In the genomic region with DNA sequence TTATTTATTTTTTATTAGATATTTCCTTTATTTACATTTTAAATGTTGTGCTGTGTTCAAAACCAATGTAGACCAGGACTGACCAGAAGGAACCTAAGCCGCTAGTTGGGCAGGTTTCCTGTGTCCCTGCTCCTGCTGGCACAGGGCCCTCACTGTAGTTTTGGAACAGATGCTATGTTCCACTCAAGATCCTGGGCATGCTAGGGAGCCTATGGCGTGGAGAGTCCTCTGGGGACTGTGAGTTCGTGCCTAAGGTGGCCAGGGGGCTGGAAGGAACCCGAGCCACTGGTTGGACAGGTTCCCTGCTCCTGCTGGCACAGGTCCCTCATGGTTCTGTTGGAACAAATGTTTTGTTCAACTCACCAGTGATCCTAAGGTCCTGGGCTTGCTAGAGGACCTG, we compare ENCODE assay signal across 22 mouse cellular contexts. TPM values are rescaled to one million over a fixed set of nuclear protein-coding genes. Genes with fewer than 3 reads are reported as not detected.
DNase-seq lines count a peak whose midpoint lies in the region; ATAC-seq and TF ChIP-seq lines count a peak whose summit lies in the region.
"Had no signal": no experiment of that assay in that cellular context is flagged by ENCODE, and none has a peak within 500 bp of the region (broad histone marks: within the 10 kb centered on the region; RNA-seq: fewer than 3 reads in every experiment).

No protein-coding gene starts in this region.

- no peaks in the 10 kb centered on the region for H3K9me3 ChIP-seq in kidney, embryonic 16.5 days (ENCODE audit: low read length)
- H3K9me3 ChIP-seq: forebrain, embryonic 10.5 days; heart, embryonic 12.5 days; hindbrain, embryonic 13.5 days; limb, embryonic 13.5 days; liver, embryonic 13.5 days; midbrain, embryonic 12.5 days had no signal

- TF ChIP-seq POLR2A in cerebellum, adult 2 months (IDR thresholded peaks at IDR 0.05; ENCODE audit: borderline replicate concordance, insufficient read depth, low read length) = no peak

- TF ChIP-seq CTCF in cerebellum, adult 2 months (IDR thresholded peaks at IDR 0.05; ENCODE audit: borderline replicate concordance, insufficient read depth, low read depth, low read length) = no peak

- H3K27me3 ChIP-seq in kidney, embryonic 16.5 days (ENCODE audit: insufficient read depth, low read length) = no peaks in the 10 kb centered on the region
- no peaks in the 10 kb centered on the region for H3K27me3 ChIP-seq in cerebellum, adult 2 months (ENCODE audit: control insufficient read depth, insufficient read depth, low read length)
- H3K27me3 ChIP-seq: heart, embryonic 12.5 days; hindbrain, embryonic 13.5 days; limb, embryonic 13.5 days; liver, embryonic 13.5 days; midbrain, embryonic 12.5 days had no signal

- H3K4me3 ChIP-seq in kidney, embryonic 16.5 days (ENCODE audit: low read length) = no peak overlapping the region
- no peak overlapping the region for H3K4me3 ChIP-seq in cerebellum, adult 2 months (replicated peaks; ENCODE audit: insufficient read depth, low read depth, low read length)
- H3K4me3 ChIP-seq: forebrain, embryonic 10.5 days; heart, embryonic 12.5 days; hindbrain, embryonic 13.5 days; limb, embryonic 13.5 days; liver, embryonic 13.5 days; midbrain, embryonic 12.5 days had no signal

- no peak overlapping the region for H3K9ac ChIP-seq in kidney, embryonic 16.5 days (replicated peaks; ENCODE audit: low read length)
- H3K9ac ChIP-seq: heart, embryonic 12.5 days; hindbrain, embryonic 13.5 days; limb, embryonic 13.5 days; liver, embryonic 13.5 days; lung, embryonic 14.5 days; midbrain, embryonic 12.5 days had no signal

- no peak for ATAC-seq in kidney, embryonic 16.5 days (ENCODE audit: low FRiP score, low TSS enrichment)
- ATAC-seq: inflammation-experienced regulatory T-cells, adult 6 months had no signal

- WGBS in kidney, embryonic 16.5 days = 66% methylated on average over 4 of the region's 4 CpGs
- 11% methylated on average over 4 of the region's 4 CpGs for WGBS in cerebellum, adult 2 months

- peak; percentile 34 for DNase-seq in adrenal gland, adult 2 months
- no peak for DNase-seq in adrenal gland, adult 18-20 months (ENCODE audit: low spot score in 2 of 2)
- DNase-seq in kidney, postnatal 14 days = peak; percentile 5
- DNase-seq in cerebellum, adult 2 months = peak; percentile 89 to 92
- DNase-seq in cerebellum, postnatal 36 days = peak; percentile 83 to 89
- no peak for DNase-seq in right cerebral cortex, adult 18-20 months
- DNase-seq in urinary bladder, postnatal 10 days (ENCODE audit: low spot score) = no peak
- DNase-seq: heart, postnatal 14 days; kidney, adult 2 months; kidney, postnatal 4 days; layer of hippocampus, adult 9-11 months; liver, embryonic 13.5 days; lung, embryonic 14.5 days; lung, postnatal 4 days; thymus, postnatal 14 days had no signal

- H3K27ac ChIP-seq in kidney, embryonic 16.5 days (ENCODE audit: low read length) = no peak overlapping the region
- H3K27ac ChIP-seq in cerebellum, adult 2 months (ENCODE audit: insufficient read depth, low read length) = peak overlapping the region; percentile 3; the same call in 1 of the 2 replicates
- H3K27ac ChIP-seq: forebrain, embryonic 10.5 days; hindbrain, embryonic 13.5 days; limb, embryonic 13.5 days; liver, embryonic 13.5 days; midbrain, embryonic 12.5 days had no signal

- H3K4me1 ChIP-seq in kidney, embryonic 16.5 days (ENCODE audit: insufficient read depth, low read length) = no peaks in the 10 kb centered on the region
- H3K4me1 ChIP-seq in cerebellum, adult 2 months (ENCODE audit: control insufficient read depth, insufficient read depth, low read length) = peaks cover 4% of the 10 kb centered on the region
- H3K4me1 ChIP-seq: forebrain, embryonic 10.5 days; heart, embryonic 12.5 days; hindbrain, embryonic 13.5 days; limb, embryonic 13.5 days; midbrain, embryonic 12.5 days had no signal

- no peaks in the 10 kb centered on the region for H3K36me3 ChIP-seq in kidney, embryonic 16.5 days (ENCODE audit: insufficient read depth, low read length)
- H3K36me3 ChIP-seq: forebrain, embryonic 10.5 days; heart, embryonic 12.5 days; hindbrain, embryonic 13.5 days; limb, embryonic 13.5 days; liver, embryonic 13.5 days; midbrain, embryonic 12.5 days had no signal

- no peak overlapping the region for H3K4me2 ChIP-seq in kidney, embryonic 16.5 days (replicated peaks; ENCODE audit: low read depth, low read length)
- H3K4me2 ChIP-seq: heart, embryonic 12.5 days; hindbrain, embryonic 13.5 days; limb, embryonic 13.5 days; liver, embryonic 13.5 days; lung, embryonic 14.5 days; midbrain, embryonic 12.5 days had no signal

RNA-seq across cellular contexts. Expression of a gene that starts 35.8 kb away (rescaled TPM):
- 1 to 10 TPM; 1.1 to 1.7 TPM for total RNA-seq in adrenal gland, adult 2 months (2021)
- 0.29 and 0.35 TPM in 2 replicates for polyA plus RNA-seq in adrenal gland, adult 2 months (2012; rRNA removed)
- 1 to 10 TPM; 1.2 to 2.4 TPM for total RNA-seq in adrenal gland, adult 18-20 months (2021)
- polyA plus RNA-seq in kidney, embryonic 16.5 days (2015; fragmentation: Nextera tagmentation; extraction: Ambion mirVana) = 0.27 and 0.35 TPM in 2 replicates
- polyA plus RNA-seq in cerebellum, adult 2 months (2012; rRNA removed) = 25.8 and 29.2 TPM in 2 replicates

Comparison
In these comparisons a context has a peak if more than half of its experiments do, and no peak if none do; other contexts are left out.
1. DNase-seq: peak in adrenal gland, adult 2 months (single experiment), kidney, postnatal 14 days (single experiment), cerebellum, adult 2 months (2 of 2) and cerebellum, postnatal 36 days (2 of 2); none in adrenal gland, adult 18-20 months (0 of 2), right cerebral cortex, adult 18-20 months (single experiment) and urinary bladder, postnatal 10 days (single experiment).
2. RNA of a gene that starts 35.8 kb away (polyA plus RNA-seq): 25.8 to 29.2 TPM in cerebellum, adult 2 months; 0.29 to 0.35 TPM in adrenal gland, adult 2 months and 0.27 to 0.35 TPM in kidney, embryonic 16.5 days; every median in the first group is over 10 times any median in the second.